Mouse (Mus musculus) kidney, postnatal 36 days (tissue): ENCODE measurements around the gene Mctp2.

ENCODE experiments used
- DNase-seq, 2 experiments: peaks; one replicate each; pipeline ENCODE4 v3.0.0; 2021 to 2022; ENCODE audit warnings: mixed read lengths in 2 of 2

Mctp2 gene

GRCm38 (mm10) chr7:72306382-72306841, at the start of gene Mctp2:
Gene Mctp2, minus strand, starts transcription at chr7:72306608.
- peak; percentile 67 to 80 for DNase-seq

GRCm38 (mm10) chr7:72345901-72346300, 39.5 kb upstream of the Mctp2 start:
- DNase-seq: no peak

GRCm38 (mm10) chr7:72343751-72344150, 37.3 kb upstream of the Mctp2 start:
- no peak for DNase-seq

- DNase-seq: peak in 1 of 2 experiments; percentile 10
These were observed 36.4 kb upstream of the Mctp2 start for GRCm38 (mm10) chr7:72342822-72343221.

- no peak for DNase-seq
These were observed 19.6 kb upstream of the Mctp2 start for GRCm38 (mm10) chr7:72325961-72326360.

GRCm38 (mm10) chr7:72320906-72321305, 14.5 kb upstream of the Mctp2 start:
- no peak for DNase-seq

GRCm38 (mm10) chr7:72320441-72320840, 14.0 kb upstream of the Mctp2 start:
- DNase-seq: no peak

- DNase-seq: no peak
These were observed 8.1 kb upstream of the Mctp2 start for GRCm38 (mm10) chr7:72314395-72315060.

GRCm38 (mm10) chr7:72313908-72314307, 7.5 kb upstream of the Mctp2 start:
- no peak for DNase-seq

- DNase-seq: no peak
These were observed 5.2 kb upstream of the Mctp2 start for GRCm38 (mm10) chr7:72311582-72311981.

GRCm38 (mm10) chr7:72308078-72308477, 1.7 kb upstream of the Mctp2 start:
- no peak for DNase-seq

GRCm38 (mm10) chr7:72306847-72307246, 439 bp upstream of the Mctp2 start:
- DNase-seq: no peak

GRCm38 (mm10) chr7:72305971-72306370, 437 bp downstream of the Mctp2 start:
- peak; percentile 8 to 22 for DNase-seq

- DNase-seq: no peak
These were observed 4.7 kb downstream of the Mctp2 start for GRCm38 (mm10) chr7:72301667-72302066.

GRCm38 (mm10) chr7:72299726-72300125, 6.7 kb downstream of the Mctp2 start:
- no peak for DNase-seq

GRCm38 (mm10) chr7:72297013-72297412, 9.4 kb downstream of the Mctp2 start:
- DNase-seq: no peak

GRCm38 (mm10) chr7:72296171-72296570, 10.2 kb downstream of the Mctp2 start:
- DNase-seq: no peak

- DNase-seq: peak in 1 of 2 experiments; percentile 6
These were observed 11.5 kb downstream of the Mctp2 start for GRCm38 (mm10) chr7:72294886-72295285.

GRCm38 (mm10) chr7:72293784-72294538, 12.4 kb downstream of the Mctp2 start:
- no peak for DNase-seq

- peak; percentile 32 to 45 for DNase-seq
These were observed 14.0 kb downstream of the Mctp2 start for GRCm38 (mm10) chr7:72292232-72292913.

GRCm38 (mm10) chr7:72280721-72281120, 25.7 kb downstream of the Mctp2 start:
- DNase-seq: no peak

GRCm38 (mm10) chr7:72278412-72278811, 28.0 kb downstream of the Mctp2 start:
- DNase-seq: no peak

GRCm38 (mm10) chr7:72275513-72275912, 30.9 kb downstream of the Mctp2 start:
- no peak for DNase-seq

GRCm38 (mm10) chr7:72271546-72271945, 34.9 kb downstream of the Mctp2 start:
- no peak for DNase-seq
